In the genomic region with DNA sequence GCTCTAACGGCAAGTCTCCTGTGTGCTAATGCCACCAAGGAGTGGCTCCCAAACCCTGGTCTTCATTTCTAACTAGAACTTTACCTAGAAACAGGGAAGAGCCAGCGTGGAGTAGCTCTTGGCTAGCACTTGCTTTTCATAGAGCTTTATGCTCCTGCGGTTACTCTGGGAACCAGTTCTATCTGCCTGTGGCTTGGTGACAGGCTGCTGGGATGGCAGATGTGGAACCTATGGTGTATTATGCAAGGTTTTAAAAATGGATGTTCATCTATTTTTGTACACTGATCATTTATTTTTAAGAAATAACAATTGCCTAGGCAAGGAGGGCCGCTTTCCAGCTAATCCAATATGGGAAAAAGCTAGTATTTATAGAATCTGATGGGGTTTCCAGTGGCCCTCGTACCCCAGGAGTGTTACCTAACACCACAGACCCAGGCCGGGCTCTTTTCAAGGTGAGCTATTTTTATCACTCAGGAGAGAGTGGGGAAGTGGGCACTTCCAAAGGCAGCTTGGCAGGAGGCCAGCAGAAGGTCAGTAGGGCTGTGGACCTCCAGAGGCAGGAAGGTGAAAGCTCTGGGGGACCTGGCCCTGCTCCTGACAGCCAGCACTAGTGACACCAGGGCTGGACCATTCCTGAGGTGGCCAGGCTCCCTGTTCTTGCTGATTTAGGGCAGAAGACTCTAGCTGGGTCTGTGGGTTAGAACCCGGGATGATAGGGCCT, we compare ENCODE assay signal across 12 mouse cellular contexts. TPM values are rescaled to one million over a fixed set of nuclear protein-coding genes. Genes with fewer than 3 reads are reported as not detected.
DNase-seq lines count a peak whose midpoint lies in the region; ATAC-seq lines count a peak whose summit lies in the region.
"Had no signal": no experiment of that assay in that cellular context is flagged by ENCODE, and none has a peak within 500 bp of the region (broad histone marks: within the 10 kb centered on the region; RNA-seq: fewer than 3 reads in every experiment).

No protein-coding gene starts in this region.

- no peak for ATAC-seq in liver, embryonic 11.5 days (replicated peaks; ENCODE audit: low FRiP score)
- no peak for ATAC-seq in erythroid progenitor cell, adult 5-6 weeks (replicated peaks; ENCODE audit: low FRiP score, poor library complexity, severe bottlenecking)

- H3K27me3 ChIP-seq in liver, embryonic 11.5 days (replicated peaks; ENCODE audit: control insufficient read depth, insufficient read depth, low read length): no peaks in the 10 kb centered on the region

- peaks cover 49% of the 10 kb centered on the region for H3K36me3 ChIP-seq in liver, embryonic 11.5 days (ENCODE audit: control insufficient read depth, insufficient read depth, low read length)

- H3K4me1 ChIP-seq in liver, embryonic 11.5 days (replicated peaks; ENCODE audit: control insufficient read depth, insufficient read depth, low read length): no peaks in the 10 kb centered on the region

- H3K9me3 ChIP-seq in liver, embryonic 11.5 days (ENCODE audit: control insufficient read depth, low read length): no peaks in the 10 kb centered on the region

- no peak overlapping the region for H3K4me3 ChIP-seq in liver, embryonic 11.5 days (ENCODE audit: low read depth, low read length)

- DNase-seq in adrenal gland, postnatal 10 days: peak; percentile 46
- DNase-seq in adrenal gland, adult 8-10 months: no peak
- DNase-seq in liver: peak; percentile 40
- no peak for DNase-seq in liver, embryonic 11.5 days (ENCODE audit: low spot score)
- peak; percentile 45 for DNase-seq in kidney, adult 9 months
- DNase-seq in lung, postnatal 14 days: peak; percentile 37
- DNase-seq in thymus, postnatal 10 days (ENCODE audit: low spot score in 2 of 2): no peak
- DNase-seq: adrenal gland, postnatal 14 days; cerebellum, adult 8-10 months; retina, postnatal 1 day had no signal

- whole genome bisulfite sequencing in liver, embryonic 11.5 days: 81% methylated on average over 7 of the region's 7 CpGs

- no peak overlapping the region for H3K9ac ChIP-seq in liver, embryonic 11.5 days (ENCODE audit: low read depth, low read length)

- no peak overlapping the region for H3K4me2 ChIP-seq in liver, embryonic 11.5 days

- no peak overlapping the region for H3K27ac ChIP-seq in liver, embryonic 11.5 days (ENCODE audit: low read depth, low read length)

RNA-seq across cellular contexts. Expression of gene Clec2l, which starts 41.6 kb away (rescaled TPM):
- total RNA-seq in adrenal gland, postnatal 10 days (2021): 1 to 10 TPM; 3.2 to 4.2 TPM
- total RNA-seq in adrenal gland, adult 8-10 months (2022): 10 to 100 TPM in 1 of 4 experiments, 1 to 10 TPM in 3; 1.8 to 11.3 (median 3.1) TPM
- polyA plus RNA-seq in liver, embryonic 11.5 days (2014; fragmentation: Nextera tagmentation; extraction: Ambion mirVana): 0.29 and 0.43 TPM in 2 replicates
- total RNA-seq in erythroid progenitor cell, adult 5-6 weeks (2015; ENCODE audit: low replicate concordance): not detected in 2 replicates
- total RNA-seq in erythroid progenitor cell, adult 5-6 weeks (2017; ENCODE audit: low replicate concordance): 0.39 TPM in 1 of 2 replicates, not detected in the other
- total RNA-seq: megakaryocyte progenitor cell, adult 5-6 weeks had no signal

Comparison
In these comparisons a context has a peak if more than half of its experiments do, and no peak if none do; other contexts are left out.
1. DNase-seq: peak in adrenal gland, postnatal 10 days (single experiment), liver (single experiment), kidney, adult 9 months (single experiment) and lung, postnatal 14 days (single experiment); none in adrenal gland, adult 8-10 months (single experiment), liver, embryonic 11.5 days (single experiment) and thymus, postnatal 10 days (0 of 2).